Mouse (Mus musculus): Measurements from ENCODE around the gene Myo9a. TPM values are rescaled to one million over a fixed set of nuclear protein-coding genes. Genes with fewer than 3 reads are reported as not detected.
"Not testable (repeated sequence)": the region's sequence is repeated elsewhere in the genome, so short reads cannot be mapped to it uniquely, and the experiment has no call there.

Gene Myo9a
- polyA plus RNA-seq, 1 experiment from 2014 or later = 27.2 TPM

GRCm38 (mm10) chr9:59951001-59951750 is 200.5 kb downstream of the Myo9a start:
- no peaks in the 10 kb centered on the region for H3K27me3 ChIP-seq (replicated peaks; ENCODE audit: control insufficient read depth, insufficient read depth, low read length)
- 91% methylated on average over 9 of the region's 9 CpGs for WGBS
- no peak overlapping the region for H3K9ac ChIP-seq (replicated peaks; ENCODE audit: low read depth, low read length)
- no peak for ATAC-seq
- no peaks in the 10 kb centered on the region for H3K36me3 ChIP-seq (ENCODE audit: control insufficient read depth, insufficient read depth)
- no peak overlapping the region for H3K4me3 ChIP-seq (replicated peaks; ENCODE audit: low read length)
- no peak overlapping the region for H3K27ac ChIP-seq (ENCODE audit: low read length)
- no peaks in the 10 kb centered on the region for H3K9me3 ChIP-seq (ENCODE audit: control insufficient read depth, low read length)
- H3K4me1 ChIP-seq (replicated peaks; ENCODE audit: control insufficient read depth, insufficient read depth, low read length) = no peaks in the 10 kb centered on the region
- no peak overlapping the region for H3K4me2 ChIP-seq (ENCODE audit: low read length)

GRCm38 (mm10) chr9:59951943-59952342 is 201.2 kb downstream of the Myo9a start:
- Histone ChIP-seq H3K9me3 (ENCODE audit: control insufficient read depth, low read length) (no peaks in the 10 kb centered on the region), H3K9ac (replicated peaks; ENCODE audit: low read depth, low read length) (no peak overlapping the region), H3K27me3 (replicated peaks; ENCODE audit: control insufficient read depth, insufficient read depth, low read length) (no peaks in the 10 kb centered on the region), H3K36me3 (ENCODE audit: control insufficient read depth, insufficient read depth) (no peaks in the 10 kb centered on the region), H3K4me2 (ENCODE audit: low read length) (no peak overlapping the region), H3K4me3 (replicated peaks; ENCODE audit: low read length) (no peak overlapping the region), H3K4me1 (replicated peaks; ENCODE audit: control insufficient read depth, insufficient read depth, low read length) (no peaks in the 10 kb centered on the region), H3K27ac (ENCODE audit: low read length) (no peak overlapping the region)
- 86% methylated on average over 4 of the region's 4 CpGs for WGBS
- ATAC-seq = no peak

- no peak overlapping the region for H3K27ac ChIP-seq (ENCODE audit: low read length)
- ATAC-seq = no peak
- H3K36me3 ChIP-seq (ENCODE audit: control insufficient read depth, insufficient read depth) = no peaks in the 10 kb centered on the region
- H3K4me2 ChIP-seq (ENCODE audit: low read length) = no peak overlapping the region
- H3K27me3 ChIP-seq (replicated peaks; ENCODE audit: control insufficient read depth, insufficient read depth, low read length) = no peaks in the 10 kb centered on the region
- H3K4me3 ChIP-seq (replicated peaks; ENCODE audit: low read length) = no peak overlapping the region
- no peaks in the 10 kb centered on the region for H3K4me1 ChIP-seq (replicated peaks; ENCODE audit: control insufficient read depth, insufficient read depth, low read length)
- no peak overlapping the region for H3K9ac ChIP-seq (replicated peaks; ENCODE audit: low read depth, low read length)
- 56% methylated on average over 8 of the region's 8 CpGs for whole genome bisulfite sequencing
- no peaks in the 10 kb centered on the region for H3K9me3 ChIP-seq (ENCODE audit: control insufficient read depth, low read length)
Observed at GRCm38 (mm10) chr9:59952515-59953070, 201.9 kb downstream of the Myo9a start.

GRCm38 (mm10) chr9:59953556-59953955 is 202.9 kb downstream of the Myo9a start:
- no peak for ATAC-seq
- Histone ChIP-seq H3K9me3 (ENCODE audit: control insufficient read depth, low read length) (no peaks in the 10 kb centered on the region), H3K36me3 (ENCODE audit: control insufficient read depth, insufficient read depth) (no peaks in the 10 kb centered on the region), H3K9ac (replicated peaks; ENCODE audit: low read depth, low read length) (no peak overlapping the region), H3K4me2 (ENCODE audit: low read length) (no peak overlapping the region), H3K27ac (ENCODE audit: low read length) (no peak overlapping the region), H3K27me3 (replicated peaks; ENCODE audit: control insufficient read depth, insufficient read depth, low read length) (no peaks in the 10 kb centered on the region), H3K4me1 (replicated peaks; ENCODE audit: control insufficient read depth, insufficient read depth, low read length) (no peaks in the 10 kb centered on the region), H3K4me3 (replicated peaks; ENCODE audit: low read length) (no peak overlapping the region)
- 84% methylated on average over 7 of the region's 7 CpGs for WGBS

- Histone ChIP-seq H3K4me1 (replicated peaks; ENCODE audit: control insufficient read depth, insufficient read depth, low read length) (no peaks in the 10 kb centered on the region), H3K27me3 (replicated peaks; ENCODE audit: control insufficient read depth, insufficient read depth, low read length) (no peaks in the 10 kb centered on the region), H3K4me2 (ENCODE audit: low read length) (no peak overlapping the region), H3K4me3 (replicated peaks; ENCODE audit: low read length) (no peak overlapping the region), H3K27ac (ENCODE audit: low read length) (no peak overlapping the region), H3K36me3 (ENCODE audit: control insufficient read depth, insufficient read depth) (no peaks in the 10 kb centered on the region), H3K9ac (replicated peaks; ENCODE audit: low read depth, low read length) (no peak overlapping the region), H3K9me3 (ENCODE audit: control insufficient read depth, low read length) (no peaks in the 10 kb centered on the region)
- WGBS = 57% methylated on average over 3 of the region's 3 CpGs
- ATAC-seq = no peak
Observed at GRCm38 (mm10) chr9:59955199-59955598, 204.5 kb downstream of the Myo9a start.

GRCm38 (mm10) chr9:59955692-59956091 is 205.0 kb downstream of the Myo9a start:
- Histone ChIP-seq H3K4me1 (replicated peaks; ENCODE audit: control insufficient read depth, insufficient read depth, low read length) (no peaks in the 10 kb centered on the region), H3K36me3 (ENCODE audit: control insufficient read depth, insufficient read depth) (no peaks in the 10 kb centered on the region), H3K9ac (replicated peaks; ENCODE audit: low read depth, low read length) (no peak overlapping the region), H3K4me2 (ENCODE audit: low read length) (no peak overlapping the region), H3K27ac (ENCODE audit: low read length) (no peak overlapping the region), H3K27me3 (replicated peaks; ENCODE audit: control insufficient read depth, insufficient read depth, low read length) (no peaks in the 10 kb centered on the region), H3K9me3 (ENCODE audit: control insufficient read depth, low read length) (no peaks in the 10 kb centered on the region), H3K4me3 (replicated peaks; ENCODE audit: low read length) (no peak overlapping the region)
- no peak for ATAC-seq
- WGBS = 71% methylated on average over 6 of the region's 6 CpGs

GRCm38 (mm10) chr9:59956496-59956895 is 205.8 kb downstream of the Myo9a start:
- WGBS = 52% methylated on average over 6 of the region's 6 CpGs
- no peak overlapping the region for H3K4me2 ChIP-seq (ENCODE audit: low read length)
- H3K9ac ChIP-seq (replicated peaks; ENCODE audit: low read depth, low read length) = no peak overlapping the region
- H3K4me3 ChIP-seq (replicated peaks; ENCODE audit: low read length) = no peak overlapping the region
- H3K36me3 ChIP-seq (ENCODE audit: control insufficient read depth, insufficient read depth) = no peaks in the 10 kb centered on the region
- no peaks in the 10 kb centered on the region for H3K9me3 ChIP-seq (ENCODE audit: control insufficient read depth, low read length)
- H3K27me3 ChIP-seq (replicated peaks; ENCODE audit: control insufficient read depth, insufficient read depth, low read length) = no peaks in the 10 kb centered on the region
- H3K4me1 ChIP-seq (replicated peaks; ENCODE audit: control insufficient read depth, insufficient read depth, low read length) = peaks cover 3% of the 10 kb centered on the region; the same call in 1 of the 2 replicates
- H3K27ac ChIP-seq (ENCODE audit: low read length) = no peak overlapping the region
- no peak for ATAC-seq

GRCm38 (mm10) chr9:59958115-59958514 is 207.4 kb downstream of the Myo9a start:
- not testable (repeated sequence) for H3K27ac ChIP-seq (ENCODE audit: low read length)

GRCm38 (mm10) chr9:59959276-59959675 is 208.6 kb downstream of the Myo9a start:
- peaks cover 3% of the 10 kb centered on the region; the same call in 1 of the 2 replicates for H3K4me1 ChIP-seq (replicated peaks; ENCODE audit: control insufficient read depth, insufficient read depth, low read length)
- no peak overlapping the region for H3K27ac ChIP-seq (ENCODE audit: low read length)
- H3K9me3 ChIP-seq (ENCODE audit: control insufficient read depth, low read length) = no peaks in the 10 kb centered on the region
- 0 out of 2 replicates have a peak, but pooled peaks have one; percentile 12 for ATAC-seq
- H3K4me2 ChIP-seq (ENCODE audit: low read length) = no peak overlapping the region
- H3K27me3 ChIP-seq (replicated peaks; ENCODE audit: control insufficient read depth, insufficient read depth, low read length) = no peaks in the 10 kb centered on the region
- H3K36me3 ChIP-seq (ENCODE audit: control insufficient read depth, insufficient read depth) = no peaks in the 10 kb centered on the region
- H3K4me3 ChIP-seq (replicated peaks; ENCODE audit: low read length) = no peak overlapping the region
- no peak overlapping the region for H3K9ac ChIP-seq (replicated peaks; ENCODE audit: low read depth, low read length)
- WGBS = 2% methylated on average over 8 of the region's 8 CpGs

More at GRCm38 (mm10) chr9:59958115-59958514, 207.4 kb downstream of the Myo9a start:
- H3K4me2 ChIP-seq (ENCODE audit: low read length); H3K9ac ChIP-seq (replicated peaks; ENCODE audit: low read depth, low read length); H3K36me3 ChIP-seq (ENCODE audit: control insufficient read depth, insufficient read depth); H3K4me3 ChIP-seq (replicated peaks; ENCODE audit: low read length); H3K27me3 ChIP-seq (replicated peaks; ENCODE audit: control insufficient read depth, insufficient read depth, low read length); H3K4me1 ChIP-seq (replicated peaks; ENCODE audit: control insufficient read depth, insufficient read depth, low read length); H3K9me3 ChIP-seq (ENCODE audit: control insufficient read depth, low read length); ATAC-seq: not testable (repeated sequence)
- WGBS = 81% methylated on average over 1 of the region's 1 CpGs
